Mouse (Mus musculus) E14TG2a.4 (cell line): ENCODE results near the gene Tent5d.

Experiments
- CTCF ChIP-seq: conservative IDR thresholded peaks from 2 replicates; pipeline ENCODE4 v1.5.1; 2014; ENCODE audit warnings: low read length
- NANOG ChIP-seq: IDR thresholded peaks from 2 replicates; pipeline ENCODE4 v1.6.1; 2014; ENCODE audit warnings: borderline replicate concordance, low read length, mixed read lengths

DNA sequence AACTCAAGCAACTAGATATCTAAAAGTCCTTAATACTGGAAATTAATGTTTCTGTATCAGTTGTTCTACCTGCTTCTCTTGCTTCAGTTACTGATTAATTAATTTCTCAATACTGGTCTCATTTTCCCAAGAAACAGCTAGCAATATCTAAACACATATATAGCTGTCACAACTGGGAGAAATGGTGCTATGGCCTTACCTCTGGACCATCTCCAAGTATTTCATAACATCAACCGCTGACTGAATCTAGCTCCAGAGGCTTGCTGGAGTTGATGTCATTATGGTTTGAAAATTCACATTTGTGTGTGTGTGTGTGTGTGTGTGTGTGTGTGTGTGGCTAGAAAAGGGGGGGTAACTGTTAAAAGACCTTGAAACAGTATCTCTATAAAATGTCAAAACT, 2.3 kb upstream of the Tent5d start:
- no peak for TF ChIP-seq NANOG
- TF ChIP-seq CTCF = no peak
